Mouse (Mus musculus) spleen, postnatal 4 days (tissue): ENCODE data around the gene Arrdc2.
"Not testable (repeated sequence)": the region's sequence is repeated elsewhere in the genome, so short reads cannot be mapped to it uniquely, and the experiment has no call there.

Source experiments
- DNase-seq, 2 experiments: peaks; one replicate each; pipeline ENCODE4 v3.0.0; 2022; ENCODE audit warnings: low spot score in 2 of 2

The Arrdc2 gene

GRCm38 (mm10) chr8:70841147-70842072, 1.9 kb upstream of the Arrdc2 start:
- peak; percentile 95 to 99 for DNase-seq

DNA sequence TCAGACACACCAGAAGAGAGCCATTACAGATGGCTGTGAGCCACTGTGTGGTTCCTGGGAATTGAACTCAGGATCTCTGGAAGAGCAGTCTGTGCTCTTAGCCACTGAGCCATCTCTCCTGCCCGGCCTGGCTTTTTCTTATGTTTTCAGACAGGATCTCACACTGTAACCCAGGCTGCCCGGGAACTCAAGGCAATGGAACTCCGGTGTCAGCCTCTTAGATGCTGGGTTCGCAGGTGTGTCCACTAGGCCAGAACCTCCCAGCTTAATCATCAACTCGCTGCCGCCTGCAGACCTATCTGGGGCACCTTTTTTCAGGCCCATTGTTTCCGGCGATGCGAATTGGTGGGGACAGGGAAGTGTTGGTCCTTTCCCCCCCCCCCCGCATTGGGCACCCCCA, 1.1 kb upstream of the Arrdc2 start:
- DNase-seq = peak in 1 of 2 experiments; percentile 73

DNA sequence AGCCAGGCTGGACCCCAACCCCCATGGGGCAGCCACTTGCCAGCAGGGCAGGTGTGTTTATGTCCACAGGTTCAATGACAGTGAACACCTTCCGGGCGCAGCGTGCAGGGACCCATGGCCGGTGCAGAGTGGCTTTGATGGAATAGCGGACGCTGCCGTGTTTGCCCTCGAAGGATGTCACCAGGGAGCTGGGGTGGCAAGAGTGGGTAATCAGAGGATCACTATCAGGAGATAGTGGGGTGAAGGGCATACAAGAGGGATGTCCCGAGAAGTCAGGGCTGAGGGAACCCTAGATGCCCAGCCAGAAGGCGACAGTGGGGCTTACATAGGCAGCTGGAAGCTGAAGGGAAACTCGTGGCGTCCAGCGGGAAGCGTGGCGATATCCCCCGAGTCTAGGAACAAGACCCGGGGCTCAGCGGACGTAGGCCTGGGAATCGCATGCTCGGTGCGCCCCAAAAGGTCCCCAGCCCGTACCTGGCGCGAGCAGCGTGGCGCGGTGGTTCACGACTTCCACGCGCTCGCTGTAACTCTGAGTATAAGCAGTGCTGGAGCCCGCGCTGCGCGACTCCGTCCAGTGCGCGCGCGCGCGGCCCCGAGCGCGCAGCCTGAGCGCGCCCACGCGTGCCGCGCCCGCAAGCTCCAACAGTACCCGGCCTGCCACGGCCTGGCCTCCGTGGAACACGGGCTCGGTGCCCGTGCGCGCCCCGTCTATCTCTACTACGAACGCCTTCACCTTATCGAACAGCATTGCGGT, 689 bp downstream of the Arrdc2 start:
- DNase-seq = peak in 1 of 2 experiments; percentile 50

- DNase-seq = no peak
Measured at GRCm38 (mm10) chr8:70836666-70837065, 2.9 kb downstream of the Arrdc2 start.

- no peak for DNase-seq
Measured at GRCm38 (mm10) chr8:70834071-70834470, 5.4 kb downstream of the Arrdc2 start.

- DNase-seq = no peak
Measured at GRCm38 (mm10) chr8:70833520-70833919, 6.0 kb downstream of the Arrdc2 start.

GRCm38 (mm10) chr8:70833018-70833482, 6.5 kb downstream of the Arrdc2 start:
- DNase-seq = no peak

- no peak for DNase-seq
Measured at GRCm38 (mm10) chr8:70832371-70832770, 7.1 kb downstream of the Arrdc2 start.

GRCm38 (mm10) chr8:70831517-70831916, 8.0 kb downstream of the Arrdc2 start:
- DNase-seq = no peak

DNA sequence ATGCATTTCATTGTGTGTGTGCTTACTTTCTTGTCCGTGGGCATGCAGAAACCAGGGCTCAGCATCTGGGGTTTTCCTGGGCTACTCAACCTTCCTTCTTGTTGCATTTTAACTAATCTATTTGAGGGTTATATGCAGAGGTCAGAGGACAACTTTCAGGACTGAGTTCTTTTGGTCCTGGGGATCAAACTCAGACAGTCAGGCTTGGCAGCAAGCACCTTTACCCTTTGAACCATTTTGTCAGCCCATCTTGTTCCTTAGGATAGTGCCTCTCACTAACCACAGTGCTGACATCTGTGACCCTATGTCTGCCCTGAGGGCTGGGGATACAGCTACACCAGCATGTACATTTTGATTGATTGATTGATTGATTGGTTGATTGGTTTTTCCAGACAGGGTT, 11.7 kb downstream of the Arrdc2 start:
- DNase-seq = no peak

DNA sequence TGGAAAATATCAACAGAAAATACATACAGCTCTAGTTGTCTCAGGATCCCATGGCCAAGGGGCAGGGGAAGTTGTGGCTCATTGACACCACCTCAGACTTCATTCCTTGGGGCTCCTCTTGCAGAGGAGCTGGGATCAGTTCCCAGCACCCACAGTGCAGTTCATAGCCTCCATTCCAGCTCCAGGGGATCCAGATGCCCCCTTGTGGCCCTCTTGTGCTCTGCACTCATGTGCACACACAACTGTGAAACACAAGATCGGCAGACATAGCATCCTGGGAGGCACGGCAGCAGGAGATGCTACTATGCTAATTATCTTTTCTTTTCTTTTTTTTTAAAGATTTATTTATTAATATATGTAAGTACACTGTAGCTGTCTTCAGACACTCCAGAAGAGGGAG, 12.5 kb downstream of the Arrdc2 start:
- no peak for DNase-seq

- no peak for DNase-seq
Measured at GRCm38 (mm10) chr8:70825816-70826215, 13.7 kb downstream of the Arrdc2 start.

DNA sequence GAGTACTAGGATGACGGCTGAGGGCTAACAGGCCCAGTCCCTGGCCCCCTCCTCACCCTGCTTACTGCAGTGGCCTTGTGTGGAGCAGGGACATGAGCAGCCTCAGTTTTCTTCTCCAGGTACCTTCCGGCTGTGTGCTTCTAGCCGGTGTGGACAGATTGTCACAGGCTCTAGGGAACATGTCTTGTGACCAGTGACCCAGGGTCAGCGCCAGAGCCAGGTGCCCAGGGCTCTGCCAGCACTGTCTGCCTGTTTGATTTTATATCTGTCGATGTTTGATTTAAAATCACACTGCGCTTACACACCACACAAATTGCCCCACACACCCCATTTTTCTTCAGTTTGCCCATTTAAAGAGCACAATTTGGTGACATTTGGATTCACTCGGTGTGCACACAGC, 15.7 kb downstream of the Arrdc2 start:
- DNase-seq = no peak

DNA sequence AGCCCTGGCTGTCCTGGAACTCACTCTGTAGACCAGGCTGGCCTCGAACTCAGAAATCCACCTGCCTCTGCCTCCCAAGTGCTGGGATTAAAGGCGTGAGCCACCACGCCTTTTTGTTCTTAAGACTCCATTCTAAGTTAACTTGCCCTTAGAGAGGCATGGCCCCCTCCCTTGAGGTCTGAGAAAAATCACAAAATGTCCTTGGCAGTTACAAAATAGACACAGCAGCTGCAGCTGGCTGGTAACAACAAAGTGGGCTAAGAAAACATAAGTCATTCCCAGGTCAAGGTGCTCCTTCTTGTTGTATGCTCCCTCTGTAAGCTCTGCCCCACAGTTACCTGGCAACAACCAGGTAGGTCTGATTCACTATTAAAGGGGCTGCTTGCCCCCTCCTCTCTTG, 16.9 kb downstream of the Arrdc2 start:
- DNase-seq = not testable (repeated sequence)

GRCm38 (mm10) chr8:70821992-70822391, 17.5 kb downstream of the Arrdc2 start:
- no peak for DNase-seq

- peak; percentile 72 to 91 for DNase-seq
Measured at GRCm38 (mm10) chr8:70821399-70821962, 18.0 kb downstream of the Arrdc2 start.

DNA sequence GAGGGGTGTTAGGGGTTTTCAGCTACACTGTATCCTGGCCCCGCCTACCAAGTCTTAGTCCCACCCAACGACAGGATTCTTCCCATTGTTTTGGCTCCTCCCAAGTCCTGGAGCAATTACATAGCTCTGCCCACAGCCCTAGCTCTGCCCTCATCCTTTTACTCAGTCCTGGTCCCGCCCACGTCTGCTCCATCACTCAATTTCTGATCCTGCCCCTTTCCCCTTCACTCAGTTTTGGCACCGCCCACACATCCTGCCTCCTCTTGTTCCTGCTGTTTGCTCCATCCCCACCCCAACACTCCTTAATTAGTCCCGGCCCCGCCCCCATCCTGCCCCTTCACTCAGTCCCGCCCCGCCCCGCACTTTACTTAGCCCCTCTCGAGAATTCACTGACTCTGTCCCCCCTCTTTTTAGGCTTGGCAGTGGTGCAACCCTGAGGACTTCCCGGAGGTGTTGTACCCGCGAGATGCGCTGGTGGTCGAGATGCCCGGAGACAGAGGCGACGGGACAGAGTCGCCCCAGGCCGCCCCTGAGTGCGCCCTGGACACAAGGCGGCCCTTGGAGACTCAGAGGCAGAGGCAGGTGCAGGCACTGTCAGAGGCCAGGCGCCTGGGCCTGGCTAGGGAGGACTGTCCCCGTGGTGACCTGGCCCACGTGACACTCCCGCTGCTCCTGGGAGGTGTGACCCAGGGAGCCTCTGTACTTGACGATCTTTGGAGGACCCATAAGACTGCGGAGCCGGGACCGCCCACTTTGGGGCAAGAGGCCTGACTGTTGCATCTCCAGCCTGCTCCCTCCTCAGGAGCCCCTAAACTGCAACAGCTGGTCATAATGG, 19.2 kb downstream of the Arrdc2 start:
- no peak for DNase-seq

DNA sequence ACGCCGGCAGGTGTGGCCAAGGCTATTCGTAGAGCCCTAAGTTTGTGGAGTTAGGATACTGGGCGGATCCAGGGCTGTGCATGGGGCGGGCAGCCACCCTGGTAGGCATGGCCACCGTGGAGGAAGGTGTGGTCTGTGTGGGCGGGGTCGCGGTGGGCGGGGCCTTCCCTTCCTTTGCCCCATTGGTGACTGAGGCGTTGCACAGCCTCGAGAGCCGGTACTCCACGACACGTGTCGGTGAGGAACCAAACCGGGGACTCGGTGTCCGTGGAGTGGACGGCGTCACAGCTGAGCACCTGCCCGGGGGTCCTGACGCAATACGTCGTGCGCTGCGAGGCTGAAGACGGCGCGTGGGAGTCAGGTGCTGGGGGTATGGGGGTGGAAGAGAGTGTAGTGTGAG, 22.8 kb downstream of the Arrdc2 start:
- peak; percentile 75 to 85 for DNase-seq

DNA sequence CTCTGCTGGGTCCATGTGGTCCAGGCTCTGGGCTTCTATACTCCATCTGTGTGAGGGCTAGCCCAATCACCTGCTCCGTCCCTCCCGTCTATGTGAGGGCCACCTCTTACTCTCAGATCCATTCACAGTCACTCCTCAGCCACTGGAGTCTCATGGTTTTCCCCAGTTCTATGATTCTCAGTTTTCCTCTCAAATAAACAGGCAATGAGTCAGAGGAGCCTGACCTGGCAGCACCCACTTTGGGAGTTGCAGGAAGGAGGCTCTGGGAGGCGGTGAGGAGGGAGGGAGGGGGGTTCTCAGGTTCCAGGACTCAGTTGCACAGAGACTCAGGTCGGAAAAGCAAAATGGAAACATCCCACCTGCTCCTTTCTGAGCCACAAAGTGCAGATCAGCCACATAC, 26.6 kb downstream of the Arrdc2 start:
- no peak for DNase-seq

- no peak for DNase-seq
Measured at GRCm38 (mm10) chr8:70812055-70812454, 27.5 kb downstream of the Arrdc2 start.

GRCm38 (mm10) chr8:70810962-70811680, 28.4 kb downstream of the Arrdc2 start:
- DNase-seq = no peak
